Mouse (Mus musculus) ovary, postnatal 14 days (tissue): ENCODE results near the gene Cpd.
A peak's percentile ranks its signal among the peaks of the same experiment; 100 is the strongest.
"Not testable (repeated sequence)": the region's sequence is repeated elsewhere in the genome, so short reads cannot be mapped to it uniquely, and the experiment has no call there.

Source experiments
- DNase-seq: peaks from one replicate; pipeline ENCODE4 v3.0.0; 2022; ENCODE audit warnings: low spot score

Gene Cpd

GRCm38 (mm10) chr11:76847354-76847753, 536 bp upstream of the Cpd start:
- no peak for DNase-seq

GRCm38 (mm10) chr11:76846011-76846877, 574 bp downstream of the Cpd start:
- no peak for DNase-seq

GRCm38 (mm10) chr11:76845275-76845980, 1.4 kb downstream of the Cpd start:
- no peak for DNase-seq

DNA sequence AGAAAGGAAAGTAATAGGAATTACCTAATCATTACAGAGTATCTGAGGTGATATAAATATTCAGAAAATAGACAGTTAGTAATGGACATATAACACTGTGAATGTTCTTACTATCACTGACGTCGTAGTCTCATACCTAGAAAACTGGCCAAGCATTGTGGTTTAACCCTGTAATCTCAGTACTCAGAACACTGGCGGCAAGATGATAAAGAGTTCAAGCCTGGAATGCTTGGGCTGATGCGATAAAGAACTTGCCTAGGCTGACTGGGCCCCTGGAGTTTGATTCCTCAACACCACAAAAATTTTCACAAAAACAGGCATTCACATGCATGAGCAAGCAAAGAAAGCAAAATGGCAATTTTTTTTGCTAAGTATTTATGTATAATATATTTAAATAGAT, 8.2 kb downstream of the Cpd start:
- DNase-seq: no peak

GRCm38 (mm10) chr11:76836317-76836716, 10.5 kb downstream of the Cpd start:
- no peak for DNase-seq

GRCm38 (mm10) chr11:76835868-76836267, 10.9 kb downstream of the Cpd start:
- no peak for DNase-seq

DNA sequence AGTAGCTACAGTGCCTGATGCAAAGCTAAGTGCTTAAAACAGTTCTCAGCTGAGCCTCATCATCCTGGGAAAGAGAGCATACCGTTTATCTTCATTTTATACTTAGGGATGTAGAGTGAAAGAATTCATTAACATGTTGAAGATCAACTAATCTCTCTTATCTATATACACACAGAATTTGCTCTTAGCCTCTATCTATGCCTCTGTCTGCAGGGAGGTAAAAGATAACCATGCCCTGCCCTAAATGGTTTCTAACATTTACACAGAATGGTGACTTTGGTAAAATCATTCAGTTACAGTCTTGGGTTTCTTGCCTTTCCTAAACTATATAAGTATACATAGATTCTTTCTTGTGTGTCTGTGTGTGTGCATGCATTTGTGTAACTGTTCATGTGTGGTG, 12.2 kb downstream of the Cpd start:
- DNase-seq: no peak

DNA sequence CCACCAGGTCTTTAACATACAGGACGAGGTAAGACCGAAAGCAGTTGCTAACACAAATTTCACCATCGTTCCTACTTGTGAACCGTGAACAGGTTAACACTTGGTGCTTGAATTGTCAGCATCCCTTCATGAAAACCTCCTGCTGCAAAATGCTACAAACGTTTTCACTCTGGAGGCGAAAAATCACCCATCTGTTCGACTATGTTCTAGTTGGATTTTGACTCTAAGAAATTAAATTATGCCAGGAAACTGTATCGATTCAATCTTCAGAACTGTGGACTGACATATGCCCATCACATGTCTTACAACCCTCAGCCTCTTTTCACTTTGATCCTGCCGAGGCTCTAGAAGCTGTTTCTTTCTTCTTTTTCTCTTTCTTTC, 21.9 kb downstream of the Cpd start:
- DNase-seq: no peak

DNA sequence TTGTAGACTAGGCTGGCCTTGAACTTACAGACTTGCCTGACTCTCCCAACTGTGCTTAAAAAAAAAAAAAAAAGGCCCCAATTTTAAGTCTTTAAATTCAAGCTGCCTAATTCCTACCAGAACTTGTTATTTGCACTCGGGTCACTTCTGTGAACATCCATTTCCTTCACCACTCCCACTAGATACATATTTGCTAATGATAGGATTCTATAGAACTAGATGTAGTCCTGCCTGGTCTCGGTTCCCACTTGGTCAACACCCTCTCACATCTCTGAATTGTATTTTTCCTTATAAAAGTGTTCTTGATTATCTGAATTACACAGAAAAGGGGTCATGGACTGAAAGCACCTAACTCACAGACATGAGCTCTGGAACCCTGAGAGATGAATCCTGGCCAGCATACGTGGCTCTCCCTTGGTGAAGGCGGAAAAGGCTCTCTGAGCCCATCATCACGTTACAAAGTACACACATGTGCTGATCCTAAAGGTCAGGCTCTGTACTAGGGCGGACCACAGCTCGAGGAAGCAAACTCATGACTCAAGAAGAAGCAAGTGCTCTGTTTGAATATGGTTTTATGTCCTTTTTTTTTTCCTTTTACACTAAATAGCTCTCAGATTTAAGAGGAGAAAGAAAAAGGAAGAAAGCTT, 22.5 kb downstream of the Cpd start:
- DNase-seq: no peak

GRCm38 (mm10) chr11:76823641-76824040, 23.2 kb downstream of the Cpd start:
- DNase-seq: no peak

- no peak for DNase-seq
Observed at GRCm38 (mm10) chr11:76821353-76821752, 25.5 kb downstream of the Cpd start.

GRCm38 (mm10) chr11:76817664-76818063, 29.2 kb downstream of the Cpd start:
- DNase-seq: no peak

- DNase-seq: no peak
Observed at GRCm38 (mm10) chr11:76810706-76811495, 35.9 kb downstream of the Cpd start.

- no peak for DNase-seq
Observed at GRCm38 (mm10) chr11:76809450-76809849, 37.4 kb downstream of the Cpd start.

DNA sequence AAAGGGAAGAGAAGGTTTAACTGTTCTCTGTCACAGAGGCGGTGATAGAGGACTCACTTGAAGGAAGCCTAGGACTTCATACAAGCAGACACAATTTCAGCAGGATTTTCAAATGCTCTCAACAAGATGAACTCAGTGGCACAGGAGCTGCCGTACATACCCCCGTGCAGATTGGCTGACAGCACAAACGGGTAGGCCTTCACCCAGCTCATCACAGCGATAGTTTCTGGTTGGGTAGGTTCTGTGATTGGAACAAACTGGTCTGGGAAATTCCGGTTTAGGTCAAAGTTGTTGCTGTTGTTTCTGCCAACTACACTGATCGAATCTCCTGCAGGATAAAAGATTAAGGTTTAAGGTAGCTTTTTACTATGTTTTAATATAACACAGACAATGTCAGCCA, 38.3 kb downstream of the Cpd start:
- no peak for DNase-seq

- no peak for DNase-seq
Observed at GRCm38 (mm10) chr11:76807007-76807679, 39.7 kb downstream of the Cpd start.

DNA sequence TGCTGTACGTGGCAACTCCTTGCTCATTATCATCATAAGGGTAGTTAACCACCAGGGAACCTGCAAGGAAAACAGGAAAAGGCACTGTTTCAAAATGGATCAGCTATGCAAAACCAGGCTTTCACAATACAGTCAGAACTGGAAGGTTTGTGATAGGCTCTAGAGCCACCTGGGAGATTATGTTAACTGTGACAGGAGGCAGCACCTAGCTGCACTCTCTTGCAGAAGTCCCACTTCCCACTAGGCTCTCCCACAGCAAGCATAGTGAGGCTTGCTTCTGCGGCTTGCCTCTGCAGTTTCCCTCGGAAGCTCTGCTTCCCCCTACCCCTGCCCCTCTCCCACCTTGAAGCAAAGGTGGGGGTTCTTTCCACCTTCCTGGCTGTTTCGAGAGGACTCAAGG, 40.8 kb downstream of the Cpd start:
- no peak for DNase-seq

GRCm38 (mm10) chr11:76805072-76805471, 41.7 kb downstream of the Cpd start:
- DNase-seq: not testable (repeated sequence)

DNA sequence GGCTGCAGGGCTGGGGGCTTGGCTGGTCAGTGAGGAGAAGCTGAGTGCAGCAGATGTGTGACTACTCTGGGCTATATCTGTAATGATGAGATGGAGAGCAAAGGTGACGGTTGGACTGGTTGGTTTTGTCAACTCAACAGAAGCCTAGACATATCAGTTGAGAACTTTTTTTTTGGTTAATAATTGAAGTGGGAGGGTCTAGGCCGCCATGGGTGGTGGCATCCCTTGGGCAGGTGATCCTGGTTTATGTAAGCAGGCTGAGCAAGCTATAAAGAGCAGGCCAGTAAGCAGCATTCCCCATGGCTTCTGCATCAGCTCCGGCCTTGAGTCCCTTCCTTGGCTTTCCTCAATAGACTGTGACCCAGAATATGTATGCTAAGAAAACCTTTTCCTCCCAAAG, 43.6 kb downstream of the Cpd start:
- no peak for DNase-seq

DNA sequence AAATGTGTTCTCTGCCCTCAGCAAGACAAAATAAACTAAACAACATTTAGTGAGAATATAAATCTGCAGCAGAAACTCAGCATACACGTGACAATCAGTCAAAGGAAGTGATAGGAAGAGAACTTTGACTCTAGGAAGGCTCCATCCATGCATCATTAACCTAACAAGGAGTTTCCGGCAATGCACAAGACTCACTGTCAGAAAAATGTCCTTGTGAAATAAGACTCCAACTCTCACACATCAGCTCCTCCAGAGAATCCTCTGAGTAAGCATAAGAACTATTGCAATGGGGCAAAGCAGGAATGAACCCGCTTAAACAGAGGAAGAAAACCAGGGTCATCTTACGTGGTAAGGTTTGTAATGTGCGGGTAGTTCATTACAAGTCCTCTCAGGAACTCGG, 49.6 kb downstream of the Cpd start:
- DNase-seq: no peak

GRCm38 (mm10) chr11:76795326-76795725, 51.5 kb downstream of the Cpd start:
- no peak for DNase-seq

- DNase-seq: peak; percentile 30
Observed at GRCm38 (mm10) chr11:76791331-76791730, 55.5 kb downstream of the Cpd start.
